Mouse (Mus musculus): Measurements from ENCODE around the gene Tnik.

DNA sequence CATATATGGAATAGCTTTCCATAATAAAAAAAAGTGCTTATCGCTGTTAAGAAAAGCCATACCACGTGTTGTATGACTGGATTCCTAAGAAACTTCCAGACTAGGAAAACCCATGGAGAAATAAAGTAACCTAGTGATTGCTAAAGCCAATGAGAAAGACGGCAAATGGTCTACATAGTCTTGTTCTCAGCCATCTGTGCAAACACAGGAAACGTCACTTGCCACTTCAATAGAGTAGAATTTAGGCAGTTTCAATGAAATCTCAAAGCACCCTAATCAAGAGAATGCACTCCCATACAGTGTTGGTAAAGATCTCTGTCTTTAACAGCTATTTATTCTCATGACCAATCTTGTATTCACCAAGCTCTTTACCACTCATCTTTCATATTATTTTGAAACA lies 11.7 kb downstream of the Tnik start:
- TF ChIP-seq CTCF (IDR thresholded peaks at IDR 0.05; ENCODE audit: low read depth) (no peak), EP300 (IDR thresholded peaks at IDR 0.05; ENCODE audit: low read depth) (no peak)

Data from heart, postnatal 0 days (tissue).